Mouse (Mus musculus) forebrain, embryonic 13.5 days (tissue): ENCODE data around the gene Foxp4. TPM values are rescaled to one million over a fixed set of nuclear protein-coding genes. Genes with fewer than 3 reads are reported as not detected.

Source experiments
- ATAC-seq: fragments of 200-750 bp; cut with Nextera tagmentation; 2 replicates; pipeline ENCODE4 v1.8.0; 2017
- H3K27ac ChIP-seq: fragments of 300-500 bp; sonication (generic); 2 replicates; pipeline ENCODE4 v1.5.1; 2015; ENCODE audit warnings: inconsistent platforms, mild to moderate bottlenecking, moderate library complexity
- H3K27me3 ChIP-seq: fragments of 300-500 bp; sonication (generic); 2 replicates; pipeline ENCODE4 v1.6.1; 2015; ENCODE audit warnings: mild to moderate bottlenecking, inconsistent platforms
- H3K36me3 ChIP-seq: fragments of 300-500 bp; sonication (generic); 2 replicates; pipeline ENCODE4 v1.6.1; 2015; ENCODE audit warnings: mild to moderate bottlenecking, inconsistent platforms; ENCODE audit not compliant: poor library complexity, severe bottlenecking
- H3K4me1 ChIP-seq: fragments of 300-500 bp; sonication (generic); 2 replicates; pipeline ENCODE4 v1.6.1; 2015; ENCODE audit warnings: inconsistent platforms
- H3K4me2 ChIP-seq: fragments of 300-500 bp; sonication (generic); 2 replicates; pipeline ENCODE4 v1.6.1; 2015; ENCODE audit warnings: inconsistent platforms, mild to moderate bottlenecking, moderate library complexity
- H3K4me3 ChIP-seq: fragments of 300-500 bp; sonication (generic); 2 replicates; pipeline ENCODE4 v1.5.1; 2015; ENCODE audit warnings: mild to moderate bottlenecking, inconsistent platforms
- H3K9ac ChIP-seq: fragments of 300-500 bp; sonication (generic); 2 replicates; pipeline ENCODE4 v1.6.1; 2015; ENCODE audit warnings: mild to moderate bottlenecking, inconsistent platforms
- H3K9me3 ChIP-seq: fragments of 300-500 bp; sonication (generic); replicated peaks from 2 replicates; pipeline ENCODE4 v1.6.1; 2016; ENCODE audit warnings: inconsistent platforms
- WGBS: fragments of 180-500 bp; shearing (Covaris S2); methylation state at CpG from one replicate; pipeline ENCODE4 v1.1.7; 2015; 5-methylcytosine and 5-hydroxymethylcytosine counted together
- polyA plus RNA-seq: library from polyadenylated mRNA; unstranded; fragments of >200 nt; fragmentation: Nextera tagmentation; extraction: Ambion mirVana; gene quantifications from 2 replicates; pipeline ENCODE4 v1.2.1, GENCODE M21; 2015

The Foxp4 gene
- polyA plus RNA-seq, result 13.4 and 15.6 TPM in 2 replicates

DNA sequence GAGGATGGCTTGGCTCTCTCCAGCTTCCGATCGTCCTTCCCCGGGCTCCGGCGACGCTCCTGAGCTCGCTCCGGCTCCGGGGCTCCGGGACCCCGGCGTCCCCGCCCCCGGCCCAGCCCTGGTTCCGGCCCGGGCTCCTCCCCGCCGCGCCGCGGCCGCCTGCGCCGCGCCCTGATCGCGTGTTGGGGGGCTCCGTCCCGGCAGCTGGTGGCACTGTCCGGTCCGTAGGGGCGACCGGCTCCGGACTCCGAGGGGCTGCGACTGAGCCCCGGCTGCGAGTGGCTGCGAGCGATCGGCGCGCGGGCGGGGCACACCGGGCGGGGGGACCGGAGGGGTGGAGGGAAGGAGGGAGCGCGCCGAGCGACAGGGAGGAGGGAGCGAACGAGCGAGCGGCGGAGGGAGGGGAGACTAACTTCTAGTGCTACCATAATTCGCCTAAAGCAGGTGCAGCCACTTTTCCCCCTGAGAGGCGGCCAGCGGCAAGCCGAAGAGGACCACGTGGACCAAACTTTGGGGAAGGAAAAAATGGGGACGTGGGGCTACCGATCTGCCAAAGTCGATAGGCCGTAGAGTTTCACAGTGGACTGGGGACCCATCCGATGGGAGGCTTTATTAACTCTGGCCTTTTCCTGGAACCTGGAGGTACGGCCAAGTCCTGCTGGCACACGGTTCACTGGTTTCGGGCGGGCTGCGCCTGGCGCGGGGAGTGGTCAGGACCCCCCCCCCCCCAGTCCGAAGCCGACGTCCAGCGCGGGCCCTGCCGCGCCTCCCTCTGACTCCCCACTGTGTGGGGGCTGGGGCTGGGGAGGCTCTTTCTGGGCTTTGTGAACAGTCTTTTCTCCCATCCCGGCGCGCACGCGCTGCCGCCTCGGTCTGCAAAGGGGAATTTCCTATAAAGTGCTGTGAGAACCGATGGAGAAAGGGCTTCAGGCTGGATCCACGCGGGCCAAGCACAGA, at the start of gene Foxp4:
TSS of gene Foxp4 (minus strand) at position 263 of the 957 bp plus-strand sequence.
- peak within 1 kb of the TSS; percentile 89 for H3K9ac ChIP-seq
- peaks cover 2% of the 10 kb centered on the region; the same call in 1 of the 2 replicates for H3K36me3 ChIP-seq
- H3K9me3 ChIP-seq, result 0 out of 2 replicates have a peak, but pooled peaks cover 3% of the 10 kb centered on the region
- under 1% methylated on average over 79 of the region's 91 CpGs for WGBS
- peak; percentile 87 for ATAC-seq
- peaks cover 42% of the 10 kb centered on the region for H3K27me3 ChIP-seq
- peak within 1 kb of the TSS; percentile 93 for H3K27ac ChIP-seq
- H3K4me1 ChIP-seq, result peaks cover 54% of the 10 kb centered on the region
- peak within 1 kb of the TSS; percentile 68 for H3K4me3 ChIP-seq
- peak within 1 kb of the TSS; percentile 74 for H3K4me2 ChIP-seq

- ATAC-seq, result peak; percentile 54
- Histone ChIP-seq H3K4me1 (peaks cover 41% of the 10 kb centered on the region), H3K27me3 (peaks cover 38% of the 10 kb centered on the region), H3K36me3 (no peaks in the 10 kb centered on the region), H3K4me3 (peak overlapping the region; percentile 34), H3K4me2 (peak overlapping the region; percentile 72), H3K9ac (peak overlapping the region; percentile 58), H3K9me3 (no peaks in the 10 kb centered on the region), H3K27ac (0 out of 2 replicates have a peak overlapping the region, but pooled peaks have one; percentile 3)
- 3% methylated on average over 54 of the region's 61 CpGs for WGBS
Measured at GRCm38 (mm10) chr17:47973563-47974472, 49.4 kb upstream of the Foxp4 start.

GRCm38 (mm10) chr17:47965885-47966505, 41.5 kb upstream of the Foxp4 start:
- 44% methylated on average over 5 of the region's 12 CpGs for WGBS
- Histone ChIP-seq H3K9me3 (no peaks in the 10 kb centered on the region), H3K27me3 (0 out of 2 replicates have a peak, but pooled peaks cover 2% of the 10 kb centered on the region), H3K36me3 (no peaks in the 10 kb centered on the region), H3K9ac (no peak overlapping the region; the same call in 1 of the 2 replicates), H3K4me3 (no peak overlapping the region), H3K4me2 (no peak overlapping the region), H3K27ac (no peak overlapping the region), H3K4me1 (no peaks in the 10 kb centered on the region)
- ATAC-seq, result no peak

- Histone ChIP-seq H3K9me3 (no peaks in the 10 kb centered on the region), H3K36me3 (no peaks in the 10 kb centered on the region), H3K27me3 (peaks cover 10% of the 10 kb centered on the region), H3K4me2 (no peak overlapping the region), H3K9ac (no peak overlapping the region), H3K4me1 (peaks cover 1% of the 10 kb centered on the region; the same call in 1 of the 2 replicates), H3K27ac (no peak overlapping the region), H3K4me3 (no peak overlapping the region)
- WGBS, result 58% methylated on average over 10 of the region's 10 CpGs
- no peak for ATAC-seq
Measured at GRCm38 (mm10) chr17:47958046-47958790, 33.8 kb upstream of the Foxp4 start.

- no peak overlapping the region for H3K27ac ChIP-seq
- H3K4me1 ChIP-seq, result peaks cover 19% of the 10 kb centered on the region
- no peak for ATAC-seq
- WGBS, result 96% methylated on average over 8 of the region's 8 CpGs
- H3K9me3 ChIP-seq, result no peaks in the 10 kb centered on the region
- H3K4me2 ChIP-seq, result no peak overlapping the region
- H3K9ac ChIP-seq, result no peak overlapping the region
- no peaks in the 10 kb centered on the region for H3K36me3 ChIP-seq
- peaks cover 14% of the 10 kb centered on the region for H3K27me3 ChIP-seq
- H3K4me3 ChIP-seq, result no peak overlapping the region
Measured at GRCm38 (mm10) chr17:47956486-47956885, 32.0 kb upstream of the Foxp4 start.

GRCm38 (mm10) chr17:47955054-47955741, 30.8 kb upstream of the Foxp4 start:
- Histone ChIP-seq H3K9ac (no peak overlapping the region), H3K9me3 (no peaks in the 10 kb centered on the region), H3K36me3 (no peaks in the 10 kb centered on the region), H3K4me3 (no peak overlapping the region), H3K4me2 (no peak overlapping the region), H3K4me1 (peaks cover 27% of the 10 kb centered on the region), H3K27ac (no peak overlapping the region), H3K27me3 (peaks cover 17% of the 10 kb centered on the region)
- WGBS, result 68% methylated on average over 12 of the region's 12 CpGs
- no peak for ATAC-seq

DNA sequence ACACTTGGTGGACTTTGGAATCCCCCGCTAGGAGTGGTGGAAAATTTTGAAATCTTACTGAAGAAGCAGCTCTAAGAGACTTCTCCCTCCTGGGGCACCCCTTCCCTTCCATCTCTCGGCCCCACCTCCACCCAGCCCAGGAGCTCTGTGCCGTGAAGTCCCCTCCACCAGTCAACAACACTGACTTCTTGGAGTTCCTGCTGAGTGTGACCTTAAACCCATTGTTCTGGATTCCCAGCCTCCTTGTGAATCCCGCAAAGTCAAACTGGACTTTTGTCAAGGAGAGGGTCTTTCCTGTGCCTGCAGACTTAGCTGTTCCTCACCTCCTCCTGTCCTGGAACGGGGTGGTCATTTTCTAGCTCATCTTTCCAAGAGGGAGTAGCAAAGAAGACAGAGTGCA, 28.8 kb upstream of the Foxp4 start:
- Histone ChIP-seq H3K9ac (no peak overlapping the region), H3K4me1 (peaks cover 27% of the 10 kb centered on the region), H3K27ac (peak overlapping the region; percentile 60), H3K4me3 (no peak overlapping the region), H3K9me3 (no peaks in the 10 kb centered on the region), H3K36me3 (no peaks in the 10 kb centered on the region), H3K4me2 (no peak overlapping the region), H3K27me3 (peaks cover 32% of the 10 kb centered on the region)
- no peak for ATAC-seq
- 32% methylated on average over 5 of the region's 5 CpGs for WGBS

DNA sequence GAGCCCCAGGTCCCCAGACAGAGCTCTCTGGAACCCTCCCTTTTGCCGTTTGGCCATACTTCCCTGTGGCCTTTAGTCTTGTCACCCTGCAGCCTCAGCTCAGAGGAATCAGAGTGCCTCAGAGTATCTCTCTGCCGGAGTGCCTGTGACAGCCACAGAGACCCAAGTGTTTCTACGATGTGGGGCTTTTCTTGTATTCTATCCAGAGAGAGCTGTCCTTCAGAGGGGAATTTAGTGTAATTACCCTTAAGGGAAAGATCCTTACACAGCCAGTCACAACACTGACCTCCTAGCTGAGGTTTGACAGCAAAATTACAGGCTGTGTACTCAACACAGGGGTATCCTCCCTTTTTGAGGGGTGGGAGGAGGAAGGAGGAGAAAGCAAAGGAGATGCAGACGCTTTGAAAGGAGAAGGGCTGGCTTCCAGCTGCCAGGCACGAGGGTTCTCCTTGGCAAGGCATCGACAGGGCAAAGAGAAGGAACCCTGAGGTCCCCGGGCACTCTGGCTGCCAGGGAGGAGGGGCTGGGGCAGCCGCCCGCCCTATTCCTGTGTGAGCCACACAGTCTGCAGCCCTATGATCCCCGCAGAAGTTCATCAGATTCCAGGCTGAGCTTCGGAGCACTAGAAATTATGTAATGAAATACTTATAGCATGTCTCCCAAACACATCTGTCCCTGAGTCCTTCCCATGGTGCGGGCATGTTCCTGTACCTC, 28.1 kb upstream of the Foxp4 start:
- Histone ChIP-seq H3K4me2 (peak overlapping the region; percentile 34), H3K27ac (peak overlapping the region; percentile 76), H3K4me3 (no peak overlapping the region), H3K36me3 (no peaks in the 10 kb centered on the region), H3K4me1 (peaks cover 27% of the 10 kb centered on the region), H3K9me3 (no peaks in the 10 kb centered on the region), H3K27me3 (peaks cover 36% of the 10 kb centered on the region), H3K9ac (no peak overlapping the region)
- ATAC-seq, result peak; percentile 77
- WGBS, result 18% methylated on average over 12 of the region's 12 CpGs

GRCm38 (mm10) chr17:47951452-47951851, 27.0 kb upstream of the Foxp4 start:
- H3K4me2 ChIP-seq, result peak overlapping the region; percentile 34
- H3K36me3 ChIP-seq, result no peaks in the 10 kb centered on the region
- no peaks in the 10 kb centered on the region for H3K9me3 ChIP-seq
- no peak overlapping the region for H3K4me3 ChIP-seq
- ATAC-seq, result peak; percentile 73
- 13% methylated on average over 13 of the region's 13 CpGs for WGBS
- H3K9ac ChIP-seq, result peak overlapping the region; percentile 39; the same call in 1 of the 2 replicates
- peak overlapping the region; percentile 76 for H3K27ac ChIP-seq
- H3K27me3 ChIP-seq, result peaks cover 47% of the 10 kb centered on the region
- H3K4me1 ChIP-seq, result peaks cover 38% of the 10 kb centered on the region

DNA sequence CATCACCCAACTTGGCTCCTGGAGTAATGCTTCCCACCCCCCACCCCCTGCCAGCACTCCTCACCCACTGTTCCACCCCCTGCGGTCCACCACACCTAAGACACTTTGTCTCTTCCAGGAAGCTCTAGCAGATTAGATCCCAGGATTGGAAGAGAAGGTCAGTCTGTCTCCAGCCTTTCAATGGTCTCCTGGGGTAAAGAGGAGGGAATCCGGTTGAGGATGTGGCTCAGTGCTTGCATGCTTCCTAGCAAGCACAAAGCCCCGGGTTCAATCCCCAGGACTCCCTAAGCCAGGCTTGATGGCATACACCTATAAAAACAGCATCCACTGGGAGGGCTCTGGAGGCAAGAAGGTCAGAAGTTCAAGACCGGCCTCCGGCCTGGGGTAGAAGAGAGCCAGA, 26.4 kb upstream of the Foxp4 start:
- H3K4me2 ChIP-seq, result no peak overlapping the region
- H3K27me3 ChIP-seq, result peaks cover 49% of the 10 kb centered on the region

More for the DNA sequence above, 26.4 kb upstream of the Foxp4 start:
- 67% methylated on average over 5 of the region's 5 CpGs for WGBS
- no peaks in the 10 kb centered on the region for H3K36me3 ChIP-seq
- no peaks in the 10 kb centered on the region for H3K9me3 ChIP-seq
- no peak for ATAC-seq
- no peak overlapping the region for H3K27ac ChIP-seq
- H3K4me1 ChIP-seq, result peaks cover 38% of the 10 kb centered on the region
- no peak overlapping the region for H3K4me3 ChIP-seq
- H3K9ac ChIP-seq, result no peak overlapping the region
